Mouse (Mus musculus) embryonic facial prominence, embryonic 15.5 days (tissue): ENCODE measurements around the gene Tceal5. TPM values are rescaled to one million over a fixed set of nuclear protein-coding genes. Genes with fewer than 3 reads are reported as not detected.

Experiments used
- ATAC-seq: fragments of 200-750 bp; cut with Nextera tagmentation; 2 replicates; pipeline ENCODE4 v1.8.0; 2017; ENCODE audit warnings: low read depth, moderate TSS enrichment; ENCODE audit not compliant: insufficient number of reproducible peaks, low FRiP score, low TSS enrichment
- H3K27ac ChIP-seq: fragments of 300-500 bp; sonication (generic); replicated peaks from 2 replicates; pipeline ENCODE4 v1.5.1; 2015; ENCODE audit warnings: mild to moderate bottlenecking, inconsistent platforms
- H3K27me3 ChIP-seq: fragments of 300-500 bp; sonication (generic); 2 replicates; pipeline ENCODE4 v1.6.1; 2015; ENCODE audit warnings: inconsistent platforms
- H3K36me3 ChIP-seq: fragments of 300-500 bp; sonication (generic); 2 replicates; pipeline ENCODE4 v1.6.1; 2015; ENCODE audit warnings: mild to moderate bottlenecking, inconsistent platforms
- H3K4me1 ChIP-seq: fragments of 300-500 bp; sonication (generic); 2 replicates; pipeline ENCODE4 v1.6.1; 2015; ENCODE audit warnings: inconsistent platforms
- H3K4me2 ChIP-seq: fragments of 300-500 bp; sonication (generic); replicated peaks from 2 replicates; pipeline ENCODE4 v1.6.1; 2015; ENCODE audit warnings: mild to moderate bottlenecking, inconsistent platforms
- H3K4me3 ChIP-seq: fragments of 300-500 bp; sonication (generic); replicated peaks from 2 replicates; pipeline ENCODE4 v1.5.1; 2015; ENCODE audit warnings: mild to moderate bottlenecking, inconsistent platforms
- H3K9ac ChIP-seq: fragments of 300-500 bp; sonication (generic); 2 replicates; pipeline ENCODE4 v1.6.1; 2015; ENCODE audit warnings: inconsistent platforms
- H3K9me3 ChIP-seq: fragments of 300-500 bp; sonication (generic); replicated peaks from 2 replicates; pipeline ENCODE4 v1.6.1; 2016; ENCODE audit warnings: inconsistent platforms
- WGBS: fragments of 180-500 bp; shearing (Covaris S2); methylation state at CpG from one replicate; pipeline ENCODE4 v1.1.7; 2015; 5-methylcytosine and 5-hydroxymethylcytosine counted together
- microRNA-seq: library from miRNA; unstranded; fragments of <30 nt; microRNA quantifications from one replicate; pipeline ENCODE4, GENCODE M21; 2016; ENCODE audit warnings: borderline number of aligned reads
- polyA plus RNA-seq: library from polyadenylated mRNA; unstranded; fragments of >200 nt; fragmentation: Nextera tagmentation; extraction: Ambion mirVana; gene quantifications from 2 replicates; pipeline ENCODE4 v1.2.1, GENCODE M21; 2015

Tceal5 gene
- polyA plus RNA-seq, 1 experiment from 2014 or later: 13.1 TPM

- H3K9ac ChIP-seq: peak overlapping the region; percentile 56
- H3K4me1 ChIP-seq: no peaks in the 10 kb centered on the region
- H3K4me3 ChIP-seq: peak overlapping the region; percentile 59
- H3K4me2 ChIP-seq: peak overlapping the region; percentile 42
- peak; percentile 72; the same call in 1 of the 2 replicates for ATAC-seq
- H3K27me3 ChIP-seq: no peaks in the 10 kb centered on the region; the same call in 1 of the 2 replicates
- peak overlapping the region; percentile 91 for H3K27ac ChIP-seq
- 21% methylated on average over 24 of the region's 24 CpGs for WGBS
- H3K9me3 ChIP-seq: no peaks in the 10 kb centered on the region
- H3K36me3 ChIP-seq: no peaks in the 10 kb centered on the region
These were observed 32.2 kb downstream of the Tceal5 start for GRCm38 (mm10) chrX:136171189-136172117.

- no peak overlapping the region for H3K27ac ChIP-seq
- H3K36me3 ChIP-seq: no peaks in the 10 kb centered on the region
- no peaks in the 10 kb centered on the region for H3K4me1 ChIP-seq
- no peak overlapping the region for H3K9ac ChIP-seq
- peak overlapping the region; percentile 59 for H3K4me3 ChIP-seq
- H3K27me3 ChIP-seq: no peaks in the 10 kb centered on the region; the same call in 1 of the 2 replicates
- 59% methylated on average over 10 of the region's 10 CpGs for WGBS
- peak overlapping the region; percentile 42 for H3K4me2 ChIP-seq
- no peaks in the 10 kb centered on the region for H3K9me3 ChIP-seq
- no peak for ATAC-seq
These were observed 33.1 kb downstream of the Tceal5 start for GRCm38 (mm10) chrX:136170625-136171024.

Small RNAs within 50 kb of the gene (microRNA-seq; reads per million reads assigned to microRNA genes)
- not detected for gene Mir6383

Other genes starting within 250 kb of the Tceal5 start
- 50.3 and 54.0 TPM in 2 replicates for gene Arxes2, start 210.1 kb downstream of the Tceal5 start, polyA plus RNA-seq
- gene Arxes1, start 170.5 kb downstream of the Tceal5 start, polyA plus RNA-seq: 24.4 and 26.5 TPM in 2 replicates
- 58.8 and 64.6 TPM in 2 replicates for gene Bex2, start 135.6 kb downstream of the Tceal5 start, polyA plus RNA-seq
- gene Nxf3, start 118.6 kb downstream of the Tceal5 start, polyA plus RNA-seq: not detected in 2 replicates
- gene Bex4, start 64.9 kb downstream of the Tceal5 start, polyA plus RNA-seq: 31.4 and 35.7 TPM in 2 replicates
- 189 and 202 TPM in 2 replicates for gene Tceal8, start 31.5 kb downstream of the Tceal5 start, polyA plus RNA-seq
- 121 and 154 TPM in 2 replicates for gene Tceal7, start 10.9 kb upstream of the Tceal5 start, polyA plus RNA-seq
- gene Bex1, start 11.6 kb upstream of the Tceal5 start, polyA plus RNA-seq: 112 and 134 TPM in 2 replicates
- gene Tceal9, start 41.2 kb upstream of the Tceal5 start, polyA plus RNA-seq: 520 and 545 TPM in 2 replicates
- gene Bex3, start 66.4 kb upstream of the Tceal5 start, polyA plus RNA-seq: 387 and 393 TPM in 2 replicates